ENCODE assay signal across 8 mouse cellular contexts in the genomic region with DNA sequence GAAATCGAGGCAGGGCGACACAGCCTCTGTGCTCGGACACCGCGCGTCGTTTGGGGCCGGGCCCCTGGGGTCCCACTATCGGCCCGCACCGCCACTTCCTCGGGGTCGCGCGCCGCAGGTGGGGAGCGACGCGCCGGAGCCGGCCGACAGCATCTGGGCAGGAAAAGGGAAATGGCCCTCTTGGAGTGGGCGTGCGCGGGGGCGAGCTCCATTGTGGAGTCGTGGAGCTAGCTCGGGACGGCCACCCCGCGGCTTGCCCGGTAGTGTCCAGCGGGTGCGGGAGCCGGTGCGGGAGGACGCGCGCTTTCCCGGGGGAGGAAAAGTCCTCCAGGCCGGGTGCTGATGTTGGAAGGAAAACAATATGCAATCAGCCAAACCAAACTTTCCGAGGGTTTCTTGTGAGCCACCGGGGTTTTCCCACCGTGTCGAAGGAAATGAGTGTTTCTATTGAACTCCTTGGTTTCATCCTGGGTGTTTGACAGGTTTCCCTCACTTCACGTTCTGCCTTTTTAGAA. TPM values are rescaled to one million over a fixed set of nuclear protein-coding genes. Genes with fewer than 3 reads are reported as not detected.
DNase-seq lines count a peak whose midpoint lies in the region; ATAC-seq lines count a peak whose summit lies in the region.

No protein-coding gene starts in this region.

- H3K9ac ChIP-seq in forebrain, embryonic 14.5 days (ENCODE audit: low read length): peak overlapping the region; percentile 91

- peak overlapping the region; percentile 84 for H3K27ac ChIP-seq in forebrain, embryonic 14.5 days (ENCODE audit: low read depth, low read length)

- H3K36me3 ChIP-seq in forebrain, embryonic 14.5 days (ENCODE audit: control insufficient read depth, insufficient read depth, low read length): no peaks in the 10 kb centered on the region

- under 1% methylated on average over 46 of the region's 46 CpGs for WGBS in forebrain, embryonic 14.5 days

- H3K9me3 ChIP-seq in forebrain, embryonic 14.5 days (replicated peaks; ENCODE audit: control insufficient read depth, low read length): no peaks in the 10 kb centered on the region

- DNase-seq in cerebellum, adult 11-12 months: no peak
- DNase-seq in adrenal gland, postnatal 36 days: peak; percentile 63 to 73
- peak; percentile 48 for DNase-seq in forebrain, embryonic 14.5 days (ENCODE audit: low spot score)
- DNase-seq in left cerebral cortex, postnatal 14 days (ENCODE audit: low spot score in 2 of 2): peak; percentile 44 to 45
- peak; percentile 49 for DNase-seq in right cerebral cortex, postnatal 4 days

- intact Hi-C loops in left cerebral cortex, postnatal 14 days (cut with DNase I): loop anchor here (5.0 kb wide), 1 partner anchor 62 kb away; a partner anchor contains a TSS

- no peaks in the 10 kb centered on the region for H3K27me3 ChIP-seq in forebrain, embryonic 14.5 days (replicated peaks; ENCODE audit: control insufficient read depth, insufficient read depth, low read length)

- ATAC-seq in cerebellum, adult (ENCODE audit: insufficient number of reproducible peaks, low FRiP score, low TSS enrichment): peak; percentile 23; the same call in 1 of the 2 replicates
- ATAC-seq in forebrain, embryonic 14.5 days: peak; percentile 62
- peak; percentile 23 to 54; a peak in 3 of 4 replicates for ATAC-seq in hematopoietic stem cell, adult 5-6 weeks (replicated peaks in 1 of 2; ENCODE audit: insufficient read depth in 1 of 2, low FRiP score in 2 of 2, low TSS enrichment in 1 of 2, low read depth in 1 of 2, poor library complexity in 2 of 2, severe bottlenecking in 2 of 2)
- peak; percentile 54 for ATAC-seq in megakaryocyte, adult 5-6 weeks (ENCODE audit: poor library complexity, severe bottlenecking)

- H3K4me3 ChIP-seq in forebrain, embryonic 14.5 days (ENCODE audit: low read depth, low read length): peak overlapping the region; percentile 95

- peaks cover 6% of the 10 kb centered on the region for H3K4me1 ChIP-seq in forebrain, embryonic 14.5 days (ENCODE audit: control insufficient read depth, insufficient read depth, low read length)

- H3K4me2 ChIP-seq in forebrain, embryonic 14.5 days (ENCODE audit: low read length): peak overlapping the region; percentile 69

RNA-seq across cellular contexts. Expression of a gene that starts 0.5 kb away (rescaled TPM):
- 10 to 100 TPM; 53.6 to 57.3 TPM for total RNA-seq in adrenal gland, postnatal 36 days (2021)
- 97.7 and 109 TPM in 2 replicates for polyA plus RNA-seq in forebrain, embryonic 14.5 days (2014; fragmentation: Nextera tagmentation; extraction: Ambion mirVana)
- total RNA-seq in hematopoietic stem cell, adult 5-6 weeks (2017): 58.4 and 85.5 TPM in 2 replicates
- 10 to 100 TPM; 92.7 to 94.2 TPM for total RNA-seq in left cerebral cortex, postnatal 14 days (2021)
- 12.8 and 18.0 TPM in 2 replicates for total RNA-seq in megakaryocyte, adult 5-6 weeks (2015)
- total RNA-seq in megakaryocyte, adult 5-6 weeks (2017): 34.8 and 36.4 TPM in 2 replicates

RNA-seq across cellular contexts. Expression of a gene that starts 12.4 kb away (rescaled TPM):
- total RNA-seq in adrenal gland, postnatal 36 days (2021): 10 to 100 TPM; 20.2 to 27.0 TPM
- 0.80 and 1.2 TPM in 2 replicates for polyA plus RNA-seq in forebrain, embryonic 14.5 days (2014; fragmentation: Nextera tagmentation; extraction: Ambion mirVana)
- 19.7 and 22.7 TPM in 2 replicates for total RNA-seq in hematopoietic stem cell, adult 5-6 weeks (2017)
- 1 to 10 TPM; 2.0 to 2.3 TPM for total RNA-seq in left cerebral cortex, postnatal 14 days (2021)
- 4.5 TPM in 2 replicates for total RNA-seq in megakaryocyte, adult 5-6 weeks (2015)
- total RNA-seq in megakaryocyte, adult 5-6 weeks (2017): 3.0 and 4.6 TPM in 2 replicates

RNA-seq across cellular contexts. Expression of a gene that starts 59.6 kb away (rescaled TPM):
- 10 to 100 TPM in 1 of 2 experiments, 1 to 10 TPM in 1; 6.1 to 10.4 TPM for total RNA-seq in adrenal gland, postnatal 36 days (2021)
- 19.5 and 24.6 TPM in 2 replicates for polyA plus RNA-seq in forebrain, embryonic 14.5 days (2014; fragmentation: Nextera tagmentation; extraction: Ambion mirVana)
- 26.1 and 30.0 TPM in 2 replicates for total RNA-seq in hematopoietic stem cell, adult 5-6 weeks (2017)
- total RNA-seq in left cerebral cortex, postnatal 14 days (2021): 10 to 100 TPM; 36.8 to 37.1 TPM
- 58.4 and 62.3 TPM in 2 replicates for total RNA-seq in megakaryocyte, adult 5-6 weeks (2015)
- total RNA-seq in megakaryocyte, adult 5-6 weeks (2017): 35.4 and 38.3 TPM in 2 replicates
